Mouse (Mus musculus): ENCODE data around the gene Vangl1.
"Not testable (repeated sequence)": the region's sequence is repeated elsewhere in the genome, so short reads cannot be mapped to it uniquely, and the experiment has no call there.

Gene Vangl1

GRCm38 (mm10) chr3:102203781-102204721 is at the start of gene Vangl1:
Vangl1 (minus strand) TSS chr3:102204693.
- no peak for DNase-seq (ENCODE audit: low read depth, low spot score)

GRCm38 (mm10) chr3:102253554-102253953 is 49.1 kb upstream of the Vangl1 start:
- DNase-seq (ENCODE audit: low read depth, low spot score), result no peak

- no peak for DNase-seq (ENCODE audit: low read depth, low spot score)
These were observed 48.4 kb upstream of the Vangl1 start for GRCm38 (mm10) chr3:102252927-102253326.

DNA sequence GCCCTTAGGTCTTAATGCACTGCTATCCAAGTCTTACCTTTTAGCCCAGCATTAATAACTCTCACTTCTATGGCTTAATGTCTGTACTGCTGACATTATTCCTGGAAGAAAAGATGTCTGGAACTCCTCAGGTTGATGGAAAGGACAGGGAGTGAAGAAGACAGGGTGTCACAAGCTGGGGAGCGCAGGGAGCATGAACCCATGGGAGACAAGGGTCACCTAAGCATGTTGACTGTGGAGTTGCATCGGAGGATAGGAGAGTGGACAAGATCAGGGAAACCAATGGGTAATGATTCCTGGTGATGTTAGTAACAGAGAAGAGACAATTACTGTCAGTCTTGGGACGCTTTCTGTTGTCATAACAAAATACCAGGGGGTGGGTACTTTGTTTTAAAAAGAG is 46.4 kb upstream of the Vangl1 start:
- DNase-seq (ENCODE audit: low read depth, low spot score), result no peak

GRCm38 (mm10) chr3:102249401-102249991 is 45.0 kb upstream of the Vangl1 start:
- DNase-seq (ENCODE audit: low read depth, low spot score), result peak; percentile 34

DNA sequence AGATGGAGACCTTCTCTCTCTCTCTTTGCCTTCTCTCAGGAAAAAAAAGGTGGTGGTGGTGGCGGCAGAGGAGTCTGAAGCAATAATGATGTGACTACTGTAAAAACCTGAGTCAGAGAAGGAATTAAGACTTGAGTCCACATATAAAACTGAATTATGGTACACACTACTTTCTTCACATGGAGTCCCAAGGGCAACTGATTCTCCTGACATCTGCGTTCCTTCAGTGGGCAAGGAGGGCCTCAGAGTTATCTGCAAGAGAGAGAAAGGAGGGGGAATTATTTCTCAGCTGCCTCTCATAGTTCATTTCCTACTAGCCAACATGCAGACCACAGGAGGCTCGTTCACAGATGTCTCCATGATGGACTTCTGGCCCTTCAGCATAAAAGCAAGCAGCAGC is 40.1 kb upstream of the Vangl1 start:
- DNase-seq (ENCODE audit: low read depth, low spot score), result no peak

DNA sequence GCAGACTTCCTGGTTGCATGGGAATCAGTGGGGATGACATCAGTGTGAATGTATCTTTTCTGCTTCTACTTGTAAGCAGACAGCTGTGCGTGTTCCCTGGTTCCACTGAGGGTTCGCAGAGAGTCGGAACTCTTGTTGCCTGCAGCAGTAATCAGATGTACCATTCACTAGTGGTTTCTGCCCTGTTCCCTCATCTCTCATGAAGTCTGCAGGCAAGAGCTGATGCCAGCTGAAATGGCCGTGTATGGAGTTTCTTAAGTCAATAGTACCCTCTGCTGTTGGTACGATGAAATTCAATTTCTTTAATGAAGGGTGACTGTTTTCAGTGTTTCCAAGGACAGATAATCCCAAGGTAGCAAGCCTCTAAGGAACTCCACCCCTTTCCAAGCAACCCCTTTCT is 38.4 kb upstream of the Vangl1 start:
- DNase-seq (ENCODE audit: low read depth, low spot score), result no peak

GRCm38 (mm10) chr3:102231418-102232134 is 27.1 kb upstream of the Vangl1 start:
- no peak for DNase-seq (ENCODE audit: low read depth, low spot score)

DNA sequence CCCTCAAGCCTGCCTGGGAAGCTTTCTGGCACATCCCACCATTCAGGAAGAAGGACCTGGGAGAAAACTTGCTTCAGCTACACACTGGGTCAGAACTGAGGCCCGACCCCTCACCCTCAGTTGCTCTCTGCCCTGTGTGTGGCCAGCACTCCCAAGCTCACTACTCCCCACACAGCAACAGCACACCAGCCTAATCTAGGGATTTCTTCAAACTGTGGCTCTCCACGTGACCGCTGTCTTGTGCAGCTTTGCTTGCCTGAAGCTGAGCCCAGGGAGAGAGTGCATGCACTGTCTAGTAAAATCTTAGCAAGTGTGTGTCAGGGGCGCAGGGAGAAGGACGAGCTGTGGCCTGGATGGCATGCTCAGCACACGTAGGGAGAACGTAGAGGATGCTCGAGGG is 18.3 kb upstream of the Vangl1 start:
- no peak for DNase-seq (ENCODE audit: low read depth, low spot score)

DNA sequence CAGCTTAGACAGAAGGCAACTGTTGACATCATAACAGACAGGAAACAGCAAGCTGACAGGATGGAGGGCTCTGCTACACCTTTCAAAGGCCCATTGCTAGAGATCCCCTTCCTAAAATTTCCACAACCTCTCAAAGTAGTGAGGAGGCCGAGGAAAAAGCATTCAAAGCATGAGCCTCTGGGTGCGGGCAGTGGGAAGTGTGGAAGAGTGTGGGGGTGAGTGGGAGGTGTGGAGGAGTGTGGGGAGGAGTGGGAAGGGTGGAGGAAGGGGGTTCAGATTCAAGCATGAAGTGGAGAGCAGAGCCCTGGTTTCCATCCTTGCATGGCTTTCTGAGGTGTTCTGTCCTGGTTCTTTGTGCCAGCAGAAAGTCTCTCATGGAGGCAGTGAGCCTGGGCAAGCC is 13.8 kb upstream of the Vangl1 start:
- DNase-seq (ENCODE audit: low read depth, low spot score), result no peak

- DNase-seq (ENCODE audit: low read depth, low spot score), result no peak
These were observed 10.2 kb upstream of the Vangl1 start for GRCm38 (mm10) chr3:102214736-102215135.

- no peak for DNase-seq (ENCODE audit: low read depth, low spot score)
These were observed 9.8 kb upstream of the Vangl1 start for GRCm38 (mm10) chr3:102214299-102214698.

DNA sequence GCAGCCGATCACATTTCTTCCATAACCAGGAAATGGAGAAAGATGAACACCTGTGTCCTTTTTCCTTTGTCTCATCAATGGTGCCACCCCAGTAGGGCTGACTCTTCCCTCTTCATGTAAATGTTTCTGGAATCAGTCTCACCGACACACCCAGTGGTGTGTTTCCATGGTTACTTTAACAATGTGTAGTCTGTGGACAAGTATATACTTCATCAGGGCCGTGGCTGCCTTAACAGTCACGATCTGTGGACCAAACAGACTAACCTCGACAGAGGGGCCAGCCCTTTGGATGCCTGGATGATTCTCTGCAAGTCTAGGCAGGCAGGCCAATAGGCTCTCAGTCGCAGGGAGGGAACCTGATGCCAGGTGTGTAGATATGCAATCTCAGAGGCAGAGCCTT is 8.4 kb upstream of the Vangl1 start:
- DNase-seq (ENCODE audit: low read depth, low spot score), result no peak

- no peak for DNase-seq (ENCODE audit: low read depth, low spot score)
These were observed 7.8 kb upstream of the Vangl1 start for GRCm38 (mm10) chr3:102212336-102212735.

DNA sequence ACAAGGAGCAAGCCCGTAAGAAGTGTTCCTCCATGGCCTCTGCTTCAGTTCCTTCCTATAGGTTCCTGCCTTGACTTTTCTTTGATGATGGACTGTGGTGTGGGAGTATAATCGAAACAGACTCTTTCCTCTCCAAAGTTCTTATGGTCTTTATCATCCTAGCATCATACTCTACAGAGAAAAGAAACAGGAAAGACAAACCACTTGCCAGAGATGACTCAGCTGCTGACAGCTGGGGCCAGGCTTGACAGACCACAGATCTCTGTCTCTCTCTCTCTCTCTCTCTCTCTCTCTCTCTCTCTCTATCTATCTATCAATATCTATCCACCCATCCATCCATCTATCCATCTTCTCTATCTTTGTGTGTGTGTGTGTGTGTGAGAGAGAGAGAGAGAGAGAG is 6.8 kb upstream of the Vangl1 start:
- DNase-seq (ENCODE audit: low read depth, low spot score), result no peak

- no peak for DNase-seq (ENCODE audit: low read depth, low spot score)
These were observed 6.3 kb upstream of the Vangl1 start for GRCm38 (mm10) chr3:102210775-102211174.

DNA sequence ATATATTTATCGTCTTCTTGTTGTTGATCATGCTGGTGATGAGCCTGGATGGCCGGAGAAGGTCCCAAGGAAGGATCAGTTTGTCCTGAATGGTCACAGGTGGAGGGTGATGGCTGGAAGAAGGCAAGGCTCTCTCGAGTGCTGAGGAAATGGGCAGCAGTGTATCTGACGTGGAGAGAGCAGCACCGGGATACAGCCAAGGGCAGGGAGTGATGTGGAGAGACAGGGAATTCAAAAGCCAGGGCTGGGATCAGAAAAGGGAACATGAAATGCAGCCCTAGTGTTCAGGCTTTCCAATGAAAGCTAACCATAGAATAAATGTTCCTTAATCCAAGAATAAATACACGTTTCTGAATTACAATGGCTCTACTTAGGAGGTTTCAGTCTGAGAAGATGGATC is 4.4 kb upstream of the Vangl1 start:
- no peak for DNase-seq (ENCODE audit: low read depth, low spot score)

- DNase-seq (ENCODE audit: low read depth, low spot score), result no peak
These were observed 951 bp upstream of the Vangl1 start for GRCm38 (mm10) chr3:102205458-102205830.

DNA sequence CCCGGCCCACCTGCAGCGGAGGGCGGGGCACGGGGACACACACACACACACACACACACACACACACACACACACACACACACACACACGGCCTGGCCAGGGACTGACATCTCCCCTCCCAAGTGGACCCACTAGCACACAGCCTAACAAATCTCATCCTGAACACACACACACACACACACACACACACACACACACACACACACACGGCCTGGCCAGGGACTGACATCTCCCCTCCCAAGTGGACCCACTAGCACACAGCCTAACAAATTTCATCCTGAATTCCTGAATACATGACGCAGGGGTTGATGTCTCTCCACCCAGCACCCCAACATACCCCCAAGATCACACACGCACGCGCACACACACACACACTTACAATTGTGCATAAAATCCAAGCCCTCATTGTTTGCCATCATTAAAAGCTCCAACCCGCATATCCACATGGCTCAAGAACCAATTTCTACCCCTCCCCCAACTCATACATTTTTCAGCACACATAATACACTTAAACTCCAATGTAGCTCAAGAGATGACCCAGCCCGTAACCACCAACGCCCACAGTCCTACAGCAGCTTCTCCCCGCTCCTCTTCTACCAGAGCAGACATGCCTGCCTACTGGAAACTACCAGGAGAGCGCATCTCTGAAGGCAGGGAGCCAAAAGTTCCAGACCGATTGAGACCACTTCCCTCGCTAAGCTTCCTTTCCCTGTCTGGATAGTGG is 403 bp upstream of the Vangl1 start:
- not testable (repeated sequence) for DNase-seq (ENCODE audit: low read depth, low spot score)

DNA sequence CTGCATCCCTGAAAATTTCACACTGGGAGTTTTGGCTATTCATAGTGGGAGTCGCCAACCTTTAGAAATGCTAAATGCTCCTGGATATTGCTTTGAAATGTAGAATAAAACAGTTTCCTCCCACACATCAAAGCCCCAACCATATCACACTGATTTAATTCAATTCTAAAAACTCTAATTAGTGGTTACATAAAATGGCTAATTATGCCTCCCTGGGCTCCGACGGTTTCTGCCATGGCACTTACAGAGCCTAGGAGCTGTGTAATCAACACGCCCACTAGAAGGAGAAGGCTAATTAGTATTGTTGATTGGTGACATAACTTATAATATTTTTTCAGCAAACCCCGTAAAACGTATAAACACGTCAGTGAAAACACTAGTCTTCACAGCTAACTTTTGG is 1.4 kb downstream of the Vangl1 start:
- no peak for DNase-seq (ENCODE audit: low read depth, low spot score)

GRCm38 (mm10) chr3:102199991-102200390 is 4.5 kb downstream of the Vangl1 start:
- no peak for DNase-seq (ENCODE audit: low read depth, low spot score)

- no peak for DNase-seq (ENCODE audit: low read depth, low spot score)
These were observed 5.3 kb downstream of the Vangl1 start for GRCm38 (mm10) chr3:102199226-102199625.

All from retina, adult 2 months (tissue).